Mouse (Mus musculus) heart, adult 8-10 months (tissue): ENCODE results near the gene Parp4. TPM values are rescaled to one million over a fixed set of nuclear protein-coding genes. Genes with fewer than 3 reads are reported as not detected.

Source experiments
- DNase-seq: peaks from one replicate; pipeline ENCODE4 v3.0.0; 2022; ENCODE audit warnings: low spot score
- total RNA-seq, 4 experiments: library from RNA; stranded (reverse); gene quantifications; 2 replicates each; pipeline ENCODE4 v1.2.4; 2022

Parp4 gene
- 10 to 100 TPM; 34.2 to 37.0 (median 36.1) TPM for total RNA-seq

DNA sequence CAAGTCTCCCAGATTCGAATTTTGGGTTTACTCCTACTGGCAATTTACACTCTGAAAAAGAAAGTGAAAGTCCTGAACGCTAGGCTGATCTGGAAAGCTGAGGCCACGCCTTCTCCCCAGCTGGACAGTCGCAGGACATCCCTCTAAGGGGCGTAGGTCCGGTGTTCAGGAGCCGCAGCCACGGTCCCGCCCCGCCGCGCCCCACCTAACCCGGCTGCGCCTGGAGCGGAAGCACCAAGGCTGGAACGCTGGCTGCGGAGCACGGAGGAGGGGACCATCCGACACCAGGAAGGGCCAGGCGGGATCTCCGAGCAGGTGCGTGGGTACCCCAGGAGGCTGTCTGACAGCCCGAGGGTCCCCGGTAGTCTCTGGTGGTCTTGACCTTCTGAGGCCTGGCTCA is at the start of gene Parp4, which contains the start of gene Cenpj:
TSS of gene Parp4 (plus strand) at position 204 of the 400 bp plus-strand sequence.
TSS of gene Cenpj (minus strand) at position 10 of the 400 bp plus-strand sequence.
- DNase-seq: peak; percentile 93

DNA sequence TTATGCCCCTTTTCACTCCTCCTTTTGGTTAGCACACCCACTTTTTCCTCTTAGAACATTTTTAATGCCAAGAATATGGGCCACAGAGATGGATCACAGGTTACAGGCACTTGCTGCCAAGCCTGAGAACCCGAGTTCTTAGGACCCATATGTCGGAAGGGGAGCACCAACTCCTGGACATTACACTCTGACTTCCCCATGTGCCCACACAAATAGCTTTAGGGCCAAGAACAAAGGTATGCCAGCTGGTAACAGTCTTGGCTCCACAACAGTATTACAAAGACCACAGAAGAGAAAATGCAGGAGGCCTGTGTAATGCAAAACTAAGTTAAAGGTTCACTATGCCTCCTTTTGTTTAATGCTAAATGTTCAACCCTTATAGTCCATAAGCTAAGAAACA is 44.6 kb upstream of the Parp4 start:
- no peak for DNase-seq

DNA sequence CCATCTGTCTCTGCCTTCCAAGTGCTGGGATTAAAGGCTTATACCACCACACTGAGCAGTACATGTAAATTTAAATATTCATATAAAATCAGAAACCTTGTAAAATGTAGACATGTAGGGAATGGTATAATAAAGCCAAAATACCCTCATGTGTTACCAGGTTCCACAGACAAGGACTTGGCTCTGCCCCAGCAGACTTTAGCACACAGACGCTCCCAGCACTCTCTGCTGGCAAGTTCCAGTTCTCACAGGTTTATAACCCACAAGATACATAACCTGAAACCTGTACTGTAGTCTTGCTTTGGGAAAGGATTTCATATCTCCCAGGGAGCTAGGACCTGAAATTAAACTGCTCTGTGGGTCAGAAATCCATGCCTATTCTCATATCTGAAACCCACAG is 30.5 kb upstream of the Parp4 start:
- no peak for DNase-seq

DNA sequence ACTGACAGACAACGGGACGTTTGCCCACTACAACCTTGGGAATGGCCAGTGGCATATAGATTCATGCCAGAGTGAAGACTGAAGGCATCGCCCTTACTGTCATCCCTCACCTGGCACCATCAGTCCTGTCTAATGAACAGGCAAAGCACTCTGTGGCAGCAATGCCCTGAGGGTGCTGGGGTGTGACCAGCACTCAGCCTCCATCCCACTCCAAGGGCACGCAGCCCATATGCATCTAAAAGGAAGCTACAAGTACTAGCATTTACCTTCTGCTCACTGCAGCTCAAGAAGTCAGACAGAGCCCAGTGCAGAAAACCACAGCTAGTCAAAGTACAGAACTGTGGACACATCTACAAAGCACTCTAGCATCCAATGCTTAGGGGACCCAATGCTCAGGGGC is 29.9 kb upstream of the Parp4 start:
- no peak for DNase-seq

DNA sequence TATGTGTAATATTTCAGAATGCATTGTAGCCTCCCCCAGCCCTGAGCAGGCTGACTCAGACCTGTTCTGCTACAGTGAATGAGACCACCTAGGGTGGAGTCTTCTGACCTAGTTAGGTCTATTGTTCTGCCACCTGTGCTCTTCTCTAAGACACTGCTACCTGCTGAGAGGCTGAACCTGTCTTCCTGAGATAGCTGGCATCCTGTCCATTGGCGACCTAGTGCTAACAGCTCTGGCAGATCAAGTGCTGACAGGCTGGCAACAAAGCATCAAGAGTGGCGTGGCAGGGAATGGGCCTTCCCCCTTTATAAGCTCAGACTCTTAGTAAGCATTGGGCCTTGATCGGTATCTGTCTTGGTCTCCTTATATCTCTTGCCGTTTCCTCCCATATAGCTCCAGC is 24.5 kb upstream of the Parp4 start:
- no peak for DNase-seq

DNA sequence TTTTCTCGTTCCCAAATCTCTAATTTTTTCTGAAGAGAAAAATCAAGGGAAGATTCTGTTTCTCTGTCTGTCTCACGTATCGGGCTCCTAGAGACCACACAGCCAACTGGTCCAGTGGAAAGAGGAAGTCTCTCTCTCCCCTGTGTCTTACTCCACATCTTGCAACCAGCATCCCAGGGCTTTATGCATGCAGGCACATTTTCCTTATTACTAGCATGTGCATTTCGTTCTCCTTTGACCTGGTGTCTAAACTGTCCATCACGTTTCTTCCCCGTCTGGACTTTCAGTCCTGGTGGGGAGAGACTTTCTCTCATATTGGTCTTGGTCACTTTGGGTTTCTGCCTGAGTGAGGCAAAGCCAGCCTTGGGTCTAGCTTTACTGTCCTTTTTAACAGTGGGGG is 22.5 kb upstream of the Parp4 start:
- DNase-seq: no peak

DNA sequence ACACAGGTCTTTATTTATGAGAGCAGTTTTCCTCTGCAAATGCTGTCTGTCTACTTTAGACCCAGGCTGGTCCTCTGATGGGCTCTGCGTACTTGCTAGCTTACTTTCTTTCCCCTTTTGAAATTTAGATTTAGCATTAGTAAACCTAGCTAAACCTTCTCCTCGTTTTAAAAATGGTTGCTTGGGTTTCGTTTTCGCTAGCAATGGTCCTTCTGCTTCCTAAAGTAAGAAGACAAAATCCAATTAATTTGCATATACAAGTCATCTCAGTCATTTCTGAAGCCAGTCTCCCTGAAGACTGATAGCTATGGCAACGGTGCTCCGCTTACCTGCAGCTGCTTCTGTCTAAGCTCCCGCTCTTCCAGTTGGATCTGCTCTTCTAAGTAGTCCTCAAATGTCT is 22.1 kb upstream of the Parp4 start:
- DNase-seq: no peak

DNA sequence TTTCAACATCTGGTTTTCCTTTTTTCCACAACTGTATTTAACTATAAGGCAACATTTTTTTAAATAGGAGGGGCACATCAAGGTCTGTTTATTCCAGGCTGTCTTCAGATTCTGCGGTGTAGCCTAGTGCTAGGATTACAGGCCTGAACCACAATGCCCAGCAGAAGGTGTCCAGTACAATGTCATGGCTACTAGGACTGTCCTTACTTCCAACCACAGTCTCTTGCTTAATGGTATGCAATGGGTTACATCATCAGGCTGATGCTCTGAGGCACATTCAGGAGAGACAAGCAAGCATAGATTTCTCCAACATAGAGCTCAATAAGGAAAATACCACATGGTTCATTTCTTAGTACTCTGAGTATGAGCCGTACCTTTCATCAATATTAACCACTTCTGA is 20.7 kb upstream of the Parp4 start:
- no peak for DNase-seq

DNA sequence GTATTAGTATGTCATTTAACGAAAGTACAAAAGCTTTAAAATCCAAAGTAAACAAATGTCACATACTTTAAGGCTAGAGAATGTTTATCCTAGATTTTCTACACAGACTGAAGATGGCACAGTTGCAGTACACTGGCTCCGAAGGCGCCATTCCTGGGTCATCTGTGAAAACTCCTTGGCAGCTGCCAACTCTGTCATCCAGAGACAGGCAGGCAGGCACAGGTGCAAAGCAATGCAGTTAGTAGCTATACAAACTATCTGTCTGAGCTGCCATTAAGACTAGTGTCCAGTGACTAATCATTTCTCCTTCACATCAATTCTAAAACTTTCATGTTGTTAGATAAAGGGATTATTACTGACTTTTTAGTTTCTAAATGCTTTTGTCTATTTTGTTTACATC is 16.3 kb upstream of the Parp4 start:
- DNase-seq: no peak

DNA sequence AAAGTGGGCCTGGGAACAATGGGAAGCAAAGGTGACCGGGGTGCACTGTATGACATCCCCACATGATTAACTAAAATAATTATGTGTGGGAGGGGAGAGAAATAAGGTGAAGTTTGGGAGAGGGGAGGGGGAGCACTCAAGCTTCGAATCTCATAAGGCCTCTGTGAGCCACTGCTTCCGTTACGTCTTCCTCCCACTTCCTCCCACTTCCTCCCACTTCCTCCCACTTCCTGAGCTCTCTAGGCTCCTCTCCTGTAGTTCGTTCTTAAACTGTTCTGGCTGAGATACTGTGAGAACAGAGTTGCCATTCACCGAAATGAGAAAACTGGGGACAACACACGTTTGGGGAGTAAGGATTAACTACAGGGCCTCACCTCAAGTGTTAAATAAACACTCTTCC is 7.9 kb upstream of the Parp4 start:
- no peak for DNase-seq

DNA sequence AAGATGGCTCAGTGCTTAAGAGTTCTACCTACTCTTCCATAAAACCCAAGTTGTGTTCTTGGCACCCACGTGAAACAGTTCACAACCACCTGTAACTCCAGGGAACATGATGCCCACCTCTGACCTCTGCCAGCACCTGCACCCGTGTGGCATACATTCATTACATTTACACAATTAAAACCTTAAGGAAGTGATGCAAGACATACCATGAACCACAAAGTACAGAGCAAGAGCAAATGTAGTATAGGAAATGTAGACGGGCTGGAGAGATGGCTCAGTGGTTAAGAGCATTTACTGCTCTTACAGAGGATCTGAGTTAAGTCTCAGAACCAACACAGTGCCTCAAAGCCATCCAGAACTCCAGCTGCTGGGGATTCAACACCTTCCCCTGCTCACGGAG is 6.4 kb upstream of the Parp4 start:
- no peak for DNase-seq

DNA sequence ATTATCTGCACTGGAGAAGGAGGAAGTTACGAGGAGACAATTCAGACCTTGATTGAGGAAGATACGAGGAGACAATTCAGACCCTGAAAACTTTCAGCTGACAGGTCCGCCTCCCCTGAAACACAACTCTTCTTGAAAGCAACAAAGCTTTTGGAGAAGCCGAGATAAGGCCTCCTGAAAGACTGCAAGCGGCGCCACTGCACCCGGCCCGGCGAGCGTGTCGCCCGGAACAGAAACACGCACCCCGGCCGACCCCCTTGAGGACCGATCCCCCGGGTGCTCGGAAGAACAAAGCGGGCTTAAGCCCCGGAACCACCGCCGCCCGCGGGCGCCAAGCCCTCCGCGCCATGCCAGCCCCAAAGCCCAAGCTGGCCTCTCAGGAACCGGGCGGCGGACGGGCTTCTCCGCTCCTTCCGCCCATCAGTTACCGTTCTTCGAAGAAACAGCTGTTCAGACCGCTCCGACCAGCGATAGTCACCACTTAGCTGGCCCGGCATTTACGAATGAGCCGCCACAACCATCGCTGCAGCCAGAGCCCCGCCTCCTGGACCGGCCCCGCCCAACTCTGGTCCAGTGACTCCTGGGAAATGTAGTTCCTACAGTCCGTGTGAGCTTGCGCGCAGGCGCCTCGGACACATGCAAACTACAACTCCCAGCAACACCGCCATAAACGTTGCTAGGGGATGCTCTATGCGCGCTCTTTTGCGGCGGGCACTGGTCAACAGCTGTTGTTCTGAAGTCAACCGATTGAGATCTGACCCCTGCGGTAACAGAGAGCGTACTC is 3.9 kb upstream of the Parp4 start:
- DNase-seq: peak; percentile 95

DNA sequence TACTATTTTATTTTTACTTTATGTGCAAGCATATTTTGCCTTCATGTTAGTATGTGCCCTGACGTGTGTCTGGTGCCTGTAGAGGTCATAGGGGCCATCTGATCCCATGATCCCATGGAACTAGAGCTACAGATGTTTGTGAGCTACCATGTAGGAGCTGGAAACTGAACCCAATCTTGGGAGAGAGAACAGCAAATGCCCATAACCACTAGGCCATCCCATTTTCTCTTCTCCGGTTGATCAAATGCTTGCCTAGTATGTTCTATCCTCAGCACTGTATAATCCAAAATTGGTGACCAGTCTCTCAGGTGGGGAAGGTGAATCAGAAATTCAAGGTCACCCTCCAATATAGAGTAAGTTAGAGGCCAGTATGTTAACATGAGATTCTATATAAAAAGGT is 2.9 kb upstream of the Parp4 start:
- DNase-seq: no peak

DNA sequence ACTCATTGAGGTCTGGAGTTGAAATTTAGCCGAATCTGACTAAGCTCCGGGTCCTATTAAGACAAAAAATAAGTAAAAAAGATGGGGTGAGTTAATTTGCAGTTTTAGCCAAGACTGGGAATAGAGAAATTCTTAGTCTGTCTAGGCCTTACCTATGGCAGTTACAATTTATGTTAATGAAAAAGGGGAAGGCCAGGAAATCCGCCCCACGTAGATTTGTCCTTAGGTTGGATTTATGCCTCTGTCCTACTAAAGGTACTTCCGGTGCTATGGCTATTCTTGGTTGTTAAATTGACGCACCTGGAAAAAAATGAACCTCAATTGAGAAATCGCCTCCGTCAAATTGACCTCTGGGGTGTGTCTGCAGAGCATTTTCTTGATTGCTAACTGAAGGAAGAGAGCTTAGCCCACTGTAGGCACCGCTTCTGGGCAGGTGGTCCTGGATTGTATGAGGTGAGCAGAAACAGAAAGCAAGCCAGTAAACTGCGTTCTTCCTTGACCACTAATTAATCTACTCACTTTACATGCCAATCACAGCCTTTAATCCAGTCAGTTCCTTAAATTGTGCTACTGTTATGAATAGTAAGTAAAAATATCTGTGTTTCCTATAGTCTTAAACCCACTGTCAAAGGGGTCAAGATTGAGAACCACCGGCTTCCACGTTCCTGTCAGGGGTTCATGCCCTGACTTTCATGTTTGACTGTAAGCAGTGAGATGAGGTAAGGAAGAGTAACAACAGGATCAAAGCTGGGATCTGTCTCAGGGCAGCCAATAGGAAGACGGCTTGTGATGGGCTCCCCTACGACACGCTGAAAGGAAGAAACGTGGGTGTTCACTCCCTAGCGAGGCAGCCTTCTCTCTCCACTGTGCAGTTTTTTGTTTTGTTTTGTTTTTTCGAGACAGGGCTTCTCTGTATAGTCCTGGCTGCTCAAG is 816 bp downstream of the Parp4 start:
- no peak for DNase-seq

DNA sequence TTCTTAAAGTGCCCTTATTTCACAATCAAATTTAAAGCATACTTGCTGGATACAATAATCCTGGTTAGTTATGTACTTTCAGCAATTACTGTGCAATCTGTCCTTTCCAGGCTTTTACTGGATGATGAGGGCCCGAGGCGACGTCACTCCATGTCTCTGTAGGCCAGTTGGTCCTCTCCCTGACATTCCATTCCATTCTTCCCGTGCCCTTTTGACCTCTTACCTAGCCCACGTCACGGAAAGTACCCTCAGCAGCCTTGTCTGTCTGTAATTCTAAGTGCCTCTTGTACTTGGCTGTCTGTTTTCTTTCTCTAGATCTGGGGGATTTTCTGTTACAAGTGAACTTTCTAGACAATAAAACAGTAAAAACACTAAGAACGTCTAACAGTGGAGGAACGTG is 3.6 kb downstream of the Parp4 start:
- no peak for DNase-seq

DNA sequence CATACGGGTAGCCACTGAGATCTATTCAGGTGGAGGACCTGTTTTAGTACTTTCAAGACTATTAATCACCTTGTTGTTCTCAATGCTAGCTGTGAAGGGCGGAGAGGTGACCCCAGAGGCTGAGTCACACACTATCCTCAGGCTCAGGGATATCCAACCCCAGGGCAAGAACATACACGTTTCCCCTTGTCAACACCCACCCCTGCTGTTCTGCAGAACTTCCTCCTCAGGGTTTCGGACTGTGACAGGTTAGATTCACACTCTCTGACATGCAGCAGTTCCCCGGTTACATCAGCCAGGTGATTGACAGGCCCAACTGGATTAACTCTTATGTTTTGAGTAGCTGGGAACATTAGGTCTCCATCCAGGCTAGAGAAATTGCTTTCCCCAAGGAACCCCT is 5.7 kb downstream of the Parp4 start:
- DNase-seq: no peak

DNA sequence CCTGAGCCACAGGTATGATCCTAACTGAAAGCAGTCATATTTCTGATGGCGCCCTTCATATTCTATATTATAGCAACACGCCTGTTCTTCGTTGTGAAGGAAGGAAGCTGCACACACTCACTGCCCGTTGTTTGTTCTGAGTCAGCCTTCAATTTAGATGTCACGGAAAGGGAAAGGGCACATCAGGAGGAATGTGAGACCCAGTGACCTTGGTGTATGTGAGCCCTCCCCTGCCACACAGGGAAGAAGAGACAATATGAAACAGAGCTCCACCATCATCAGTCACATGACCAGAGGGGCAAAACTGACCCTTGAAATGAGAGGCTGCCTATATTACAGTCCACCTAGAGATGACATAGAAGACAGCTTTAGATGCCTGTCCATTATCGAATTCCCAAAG is 6.9 kb downstream of the Parp4 start:
- no peak for DNase-seq

DNA sequence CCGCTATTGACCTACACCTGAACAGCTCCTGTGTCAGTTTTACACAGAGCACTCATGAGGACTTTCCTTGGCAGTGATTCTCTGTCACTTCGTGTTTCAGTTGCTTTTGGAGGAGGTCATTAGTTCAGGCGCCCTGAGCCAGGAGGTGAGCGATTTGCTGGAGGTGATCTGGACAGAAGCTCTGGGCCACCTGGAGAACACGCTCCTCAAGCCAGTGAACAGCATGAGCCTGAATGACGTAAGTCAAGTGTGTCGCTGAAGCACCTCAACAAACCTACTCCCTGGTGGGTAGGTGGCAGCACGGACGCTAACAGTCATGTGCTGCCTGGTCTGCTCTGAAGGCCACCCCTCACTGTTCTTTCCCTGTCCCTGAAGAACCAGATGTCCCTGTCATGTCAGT is 16.8 kb downstream of the Parp4 start:
- no peak for DNase-seq

DNA sequence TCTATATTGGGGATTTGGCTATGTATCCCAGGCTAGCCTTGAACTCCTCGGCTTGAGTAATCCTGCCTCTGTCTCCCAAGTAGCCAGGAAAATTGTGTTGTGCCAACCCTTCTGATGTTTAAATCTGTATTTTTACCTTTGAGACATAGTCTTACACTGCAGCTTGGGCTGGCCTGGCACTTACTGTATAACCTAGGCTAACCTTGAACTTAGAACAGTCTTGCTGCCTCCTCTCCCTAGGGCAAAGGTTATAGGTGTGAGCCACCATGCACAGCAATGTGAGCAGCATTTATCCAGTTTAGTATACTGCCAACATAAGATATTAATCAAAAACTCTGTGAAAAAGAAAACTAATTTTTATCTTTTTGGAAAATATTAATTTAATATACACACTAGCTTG is 19.4 kb downstream of the Parp4 start:
- no peak for DNase-seq

DNA sequence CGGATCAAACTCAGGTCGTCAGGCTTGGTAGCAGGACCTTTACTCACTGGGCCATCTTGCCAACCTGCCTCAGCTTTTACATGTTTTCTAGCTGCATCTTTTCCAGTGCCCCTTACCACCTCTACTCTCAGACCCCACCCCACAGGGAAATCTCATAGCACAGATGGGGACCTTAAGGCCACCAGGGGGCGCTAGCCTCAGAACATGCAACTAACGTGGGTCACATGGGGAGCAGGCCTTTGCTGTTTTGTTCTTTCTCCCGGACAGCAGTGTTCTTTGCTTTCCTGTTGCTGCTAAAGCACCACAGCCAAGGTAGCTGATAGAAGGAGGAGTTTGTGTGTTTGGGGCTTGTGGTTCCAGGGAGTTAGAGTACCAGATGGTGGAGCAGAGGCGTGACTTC is 23.3 kb downstream of the Parp4 start:
- DNase-seq: peak; percentile 35

DNA sequence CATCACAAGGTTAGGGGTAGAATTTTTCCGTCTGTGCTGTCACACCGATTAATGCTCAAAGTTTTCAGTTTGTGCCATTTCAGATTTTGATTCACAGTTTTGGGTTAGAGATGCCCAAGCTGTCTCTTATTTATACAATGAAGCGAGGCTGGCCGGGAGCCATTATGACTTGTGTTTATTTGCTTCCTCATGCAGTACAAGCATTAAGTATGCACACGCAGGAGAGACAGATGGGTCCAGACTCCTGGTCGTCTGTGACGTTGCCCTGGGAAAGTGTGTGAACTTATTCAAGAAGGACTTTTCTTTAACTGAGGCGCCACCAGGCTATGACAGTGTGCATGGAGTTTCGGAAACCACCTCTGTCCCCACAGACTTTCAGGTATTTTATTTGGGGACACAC is 26.6 kb downstream of the Parp4 start:
- no peak for DNase-seq

DNA sequence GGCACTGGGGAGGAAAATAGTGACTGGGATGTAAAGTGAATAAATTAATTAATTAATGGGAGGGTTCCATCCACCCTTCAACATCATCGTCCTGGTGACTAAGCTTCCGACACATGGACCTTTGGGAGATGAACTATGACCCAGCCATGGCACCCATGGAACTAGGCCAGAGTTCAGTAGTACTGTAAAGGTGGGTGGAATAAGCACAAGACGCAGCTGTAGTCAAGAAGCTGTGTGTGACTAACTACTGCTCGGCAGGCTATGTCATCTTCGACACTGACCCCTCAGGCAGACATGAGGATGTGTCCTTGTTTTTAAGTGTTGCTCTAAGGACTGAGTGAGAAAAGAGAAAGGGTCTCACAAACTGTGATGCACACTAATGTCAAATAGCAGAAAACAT is 29.0 kb downstream of the Parp4 start:
- DNase-seq: no peak

DNA sequence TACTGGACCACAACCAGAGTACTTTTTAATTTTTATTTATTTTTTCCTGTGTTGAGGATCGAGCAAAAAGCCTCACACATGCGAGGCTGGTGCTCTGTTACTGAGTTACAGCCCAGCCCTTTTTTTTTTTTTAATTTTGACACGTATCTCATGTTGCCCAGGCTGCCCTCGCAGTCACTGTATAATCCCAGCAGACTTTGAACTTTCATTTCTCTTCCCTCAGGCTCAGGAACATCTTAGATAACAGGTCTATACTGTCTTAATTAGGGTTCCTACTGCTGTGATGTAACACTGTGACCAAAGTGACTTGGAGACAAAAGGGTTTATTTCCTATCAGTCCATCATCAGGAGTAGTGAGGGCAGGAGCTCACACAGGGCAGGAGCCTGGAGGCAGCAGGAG is 29.7 kb downstream of the Parp4 start:
- no peak for DNase-seq
